Mouse (Mus musculus) liver, embryonic 14.5 days (tissue): ENCODE data around the gene Pcdh15.

ENCODE experiments used
- CTCF ChIP-seq: IDR thresholded peaks from 2 replicates; pipeline ENCODE4 v1.5.1; 2016; ENCODE audit warnings: antibody characterized with exemption, low read depth, control low read depth
- EP300 ChIP-seq: IDR thresholded peaks from 2 replicates; pipeline ENCODE4 v1.6.1; 2016; ENCODE audit warnings: antibody characterized with exemption, low read depth

DNA sequence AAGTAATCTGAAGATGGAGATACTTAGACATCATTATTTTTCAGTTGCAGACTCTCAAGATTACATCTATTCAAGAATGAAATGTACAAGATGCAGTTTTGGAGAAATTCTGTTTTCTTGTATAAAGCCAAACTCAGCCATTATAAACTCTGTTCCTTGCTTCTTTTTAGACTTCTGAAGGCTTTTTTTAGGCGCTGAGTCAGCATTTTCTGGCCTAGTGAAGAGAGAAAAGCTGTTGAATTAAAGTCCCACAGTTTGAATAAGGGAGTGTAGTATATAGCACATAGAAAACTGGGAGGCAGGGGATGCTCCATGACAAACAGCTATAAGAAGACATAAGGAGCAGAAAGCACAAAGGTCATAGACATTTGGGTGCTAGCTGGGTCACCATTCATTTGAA lies 1017.7 kb downstream of the Pcdh15 start:
- TF ChIP-seq CTCF = no peak
- TF ChIP-seq EP300 = no peak
